Mouse (Mus musculus) liver, embryonic 16.5 days (tissue): ENCODE data around the gene Hist1h2ag. TPM values are rescaled to one million over a fixed set of nuclear protein-coding genes. Genes with fewer than 3 reads are reported as not detected.
"Not testable (repeated sequence)": the region's sequence is repeated elsewhere in the genome, so short reads cannot be mapped to it uniquely, and the experiment has no call there.

ENCODE experiments used
- ATAC-seq: fragments of 200-750 bp; cut with Nextera tagmentation; 2 replicates; pipeline ENCODE4 v1.8.0; 2017; ENCODE audit warnings: low read depth, mild to moderate bottlenecking, moderate number of reproducible peaks, moderate library complexity
- H3K27ac ChIP-seq: fragments of 300-500 bp; sonication (generic); 2 replicates; pipeline ENCODE4 v1.5.1; 2014; ENCODE audit warnings: mild to moderate bottlenecking, low read length
- H3K27me3 ChIP-seq: fragments of 300-500 bp; sonication (generic); 2 replicates; pipeline ENCODE4 v1.6.1; 2014; ENCODE audit warnings: low read depth, low read length, mixed read lengths; ENCODE audit not compliant: control insufficient read depth, insufficient read depth
- H3K36me3 ChIP-seq: fragments of 300-500 bp; sonication (generic); 2 replicates; pipeline ENCODE4 v1.6.1; 2014; ENCODE audit warnings: mild to moderate bottlenecking; ENCODE audit not compliant: control insufficient read depth, insufficient read depth
- H3K4me1 ChIP-seq: fragments of 300-500 bp; sonication (generic); 2 replicates; pipeline ENCODE4 v1.6.1; 2014; ENCODE audit warnings: low read depth, low read length, mixed read lengths; ENCODE audit not compliant: control insufficient read depth
- H3K4me2 ChIP-seq: fragments of 300-500 bp; sonication (generic); 2 replicates; pipeline ENCODE4 v1.6.1; 2014; ENCODE audit warnings: low read depth, low read length, mixed read lengths
- H3K4me3 ChIP-seq: fragments of 300-500 bp; sonication (generic); 2 replicates; pipeline ENCODE4 v1.5.1; 2014; ENCODE audit warnings: low read depth, mild to moderate bottlenecking, low read length
- H3K9ac ChIP-seq: fragments of 300-500 bp; sonication (generic); 2 replicates; pipeline ENCODE4 v1.6.1; 2014; ENCODE audit warnings: low read depth, low read length
- H3K9me3 ChIP-seq: fragments of 300-500 bp; sonication (generic); replicated peaks from 2 replicates; pipeline ENCODE4 v1.6.1; 2016; ENCODE audit warnings: low read length; ENCODE audit not compliant: control insufficient read depth
- WGBS: fragments of 180-500 bp; shearing (Covaris S2); extraction: QIAGEN DNeasy Blood & Tissue Kit; methylation state at CpG from one replicate; pipeline ENCODE4 v1.1.7; 2014; ENCODE audit not compliant: insufficient replicate concordance; 5-methylcytosine and 5-hydroxymethylcytosine counted together
- polyA plus RNA-seq: library from polyadenylated mRNA; unstranded; fragments of >200 nt; fragmentation: Nextera tagmentation; extraction: Ambion mirVana; gene quantifications from 2 replicates; pipeline ENCODE4 v1.2.1, GENCODE M21; 2015

Gene Hist1h2ag
- polyA plus RNA-seq = 13.1 and 20.8 TPM in 2 replicates

GRCm38 (mm10) chr13:22042568-22043502 lies at the start of gene Hist1h2ag, which contains the start of gene Hist1h2bj:
Gene Hist1h2ag, minus strand, starts transcription at chr13:22042944.
Gene Hist1h2bj, plus strand, starts transcription at chr13:22043214.
- peak within 1 kb of the TSS; percentile 60 for H3K4me3 ChIP-seq

GRCm38 (mm10) chr13:22084140-22084539 lies 41.4 kb upstream of the Hist1h2ag start, which contains the start of gene Vmn1r188:
Gene Vmn1r188, plus strand, starts transcription at chr13:22084440.
- not testable (repeated sequence) for H3K4me1 ChIP-seq, ATAC-seq, H3K27ac ChIP-seq, H3K4me2 ChIP-seq, H3K9ac ChIP-seq, H3K27me3 ChIP-seq, H3K9me3 ChIP-seq, H3K36me3 ChIP-seq, H3K4me3 ChIP-seq
- WGBS = 67% methylated on average over 1 of the region's 1 CpGs

More at GRCm38 (mm10) chr13:22042568-22043502, at the start of gene Hist1h2ag, which contains the start of gene Hist1h2bj:
- not testable (repeated sequence) for H3K36me3 ChIP-seq, H3K9me3 ChIP-seq, H3K27me3 ChIP-seq
- WGBS = under 1% methylated on average over 34 of the region's 80 CpGs
- peaks cover 28% of the 10 kb centered on the region for H3K4me1 ChIP-seq
- H3K27ac ChIP-seq = peak within 1 kb of the TSS; percentile 97
- peak within 1 kb of the TSS; percentile 68 for H3K9ac ChIP-seq
- ATAC-seq = peak; percentile 77
- peak within 1 kb of the TSS; percentile 68 for H3K4me2 ChIP-seq

GRCm38 (mm10) chr13:22063468-22063867 lies 20.7 kb upstream of the Hist1h2ag start:
- Histone ChIP-seq H3K36me3 (no peaks in the 10 kb centered on the region), H3K4me2 (no peak overlapping the region), H3K9me3 (no peaks in the 10 kb centered on the region), H3K9ac (no peak overlapping the region), H3K27me3 (no peaks in the 10 kb centered on the region), H3K27ac (no peak overlapping the region), H3K4me3 (no peak overlapping the region), H3K4me1 (no peaks in the 10 kb centered on the region)
- no peak for ATAC-seq
- WGBS = 27% methylated on average over 1 of the region's 1 CpGs

- no peak for ATAC-seq
- H3K27ac ChIP-seq = no peak overlapping the region
- H3K9me3 ChIP-seq = no peaks in the 10 kb centered on the region
- H3K27me3 ChIP-seq = no peaks in the 10 kb centered on the region
- no peak overlapping the region for H3K9ac ChIP-seq
- H3K4me1 ChIP-seq = no peaks in the 10 kb centered on the region
- no peak overlapping the region for H3K4me3 ChIP-seq
- 33% methylated on average over 1 of the region's 1 CpGs for WGBS
- H3K4me2 ChIP-seq = no peak overlapping the region
- no peaks in the 10 kb centered on the region for H3K36me3 ChIP-seq
Observed at GRCm38 (mm10) chr13:22061422-22061821, 18.7 kb upstream of the Hist1h2ag start.

- Histone ChIP-seq H3K9me3 (no peaks in the 10 kb centered on the region), H3K4me3 (no peak overlapping the region), H3K27ac (no peak overlapping the region), H3K9ac (no peak overlapping the region), H3K27me3 (no peaks in the 10 kb centered on the region), H3K4me1 (peaks cover 18% of the 10 kb centered on the region), H3K36me3 (no peaks in the 10 kb centered on the region), H3K4me2 (no peak overlapping the region)
- no peak for ATAC-seq
- WGBS = 83% methylated on average over 1 of the region's 1 CpGs
Observed at GRCm38 (mm10) chr13:22053754-22054153, 11.0 kb upstream of the Hist1h2ag start.

GRCm38 (mm10) chr13:22051523-22051859 lies 8.7 kb upstream of the Hist1h2ag start:
- peak overlapping the region; percentile 66 for H3K9ac ChIP-seq
- H3K36me3 ChIP-seq = no peaks in the 10 kb centered on the region
- H3K9me3 ChIP-seq = no peaks in the 10 kb centered on the region
- H3K27me3 ChIP-seq = no peaks in the 10 kb centered on the region
- no peak for ATAC-seq
- 10% methylated on average over 5 of the region's 5 CpGs for WGBS
- H3K4me3 ChIP-seq = peak overlapping the region; percentile 63
- H3K4me1 ChIP-seq = peaks cover 18% of the 10 kb centered on the region
- peak overlapping the region; percentile 85 for H3K4me2 ChIP-seq
- H3K27ac ChIP-seq = no peak overlapping the region

GRCm38 (mm10) chr13:22050591-22051522 lies 8.1 kb upstream of the Hist1h2ag start:
- WGBS = under 1% methylated on average over 52 of the region's 52 CpGs
- H3K36me3 ChIP-seq = no peaks in the 10 kb centered on the region
- peak overlapping the region; percentile 63 for H3K4me3 ChIP-seq
- peak overlapping the region; percentile 85 for H3K4me2 ChIP-seq
- H3K9me3 ChIP-seq = no peaks in the 10 kb centered on the region
- H3K4me1 ChIP-seq = peaks cover 18% of the 10 kb centered on the region
- H3K27ac ChIP-seq = peak overlapping the region; percentile 70
- peak overlapping the region; percentile 66 for H3K9ac ChIP-seq
- ATAC-seq = peak; percentile 94
- H3K27me3 ChIP-seq = no peaks in the 10 kb centered on the region

GRCm38 (mm10) chr13:22049737-22050440 lies 7.1 kb upstream of the Hist1h2ag start:
- H3K9me3 ChIP-seq = no peaks in the 10 kb centered on the region
- WGBS = under 1% methylated on average over 14 of the region's 14 CpGs

More at GRCm38 (mm10) chr13:22049737-22050440, 7.1 kb upstream of the Hist1h2ag start:
- H3K9ac ChIP-seq = peak overlapping the region; percentile 63
- peaks cover 25% of the 10 kb centered on the region for H3K4me1 ChIP-seq
- ATAC-seq = no peak
- H3K27me3 ChIP-seq = no peaks in the 10 kb centered on the region
- peak overlapping the region; percentile 50 for H3K27ac ChIP-seq
- peak overlapping the region; percentile 63 for H3K4me3 ChIP-seq
- H3K4me2 ChIP-seq = peak overlapping the region; percentile 85
- no peaks in the 10 kb centered on the region for H3K36me3 ChIP-seq
